Mouse (Mus musculus) heart, adult 9 months (tissue): Measurements from ENCODE around the gene Ptprs.

ENCODE experiments used
- DNase-seq, 2 experiments: peaks; one replicate each; pipeline ENCODE4 v3.0.0; 2022; ENCODE audit warnings: low spot score in 2 of 2

Ptprs gene

DNA sequence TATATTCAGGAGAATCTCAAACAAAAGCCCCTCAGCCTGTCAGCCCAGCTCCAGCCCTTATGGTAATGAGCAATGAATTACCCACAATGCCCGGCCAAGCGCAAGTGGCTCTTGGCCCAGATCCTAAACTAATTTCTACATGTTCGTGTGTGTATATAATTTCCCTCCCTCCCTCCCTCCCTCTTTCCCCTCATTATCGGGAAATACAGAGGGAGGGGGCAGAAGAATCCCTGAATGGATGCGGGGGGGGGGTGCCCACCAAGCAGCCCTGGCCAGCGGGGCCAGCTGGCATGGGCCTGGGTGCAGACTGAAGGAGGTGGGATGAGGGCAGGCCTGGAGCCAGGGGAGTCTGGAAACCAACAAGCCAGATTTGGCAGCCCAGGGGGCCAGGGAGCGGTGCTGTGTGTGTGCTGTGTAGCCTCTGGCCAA lies 8.8 kb downstream of the Ptprs start:
- no peak for DNase-seq

DNA sequence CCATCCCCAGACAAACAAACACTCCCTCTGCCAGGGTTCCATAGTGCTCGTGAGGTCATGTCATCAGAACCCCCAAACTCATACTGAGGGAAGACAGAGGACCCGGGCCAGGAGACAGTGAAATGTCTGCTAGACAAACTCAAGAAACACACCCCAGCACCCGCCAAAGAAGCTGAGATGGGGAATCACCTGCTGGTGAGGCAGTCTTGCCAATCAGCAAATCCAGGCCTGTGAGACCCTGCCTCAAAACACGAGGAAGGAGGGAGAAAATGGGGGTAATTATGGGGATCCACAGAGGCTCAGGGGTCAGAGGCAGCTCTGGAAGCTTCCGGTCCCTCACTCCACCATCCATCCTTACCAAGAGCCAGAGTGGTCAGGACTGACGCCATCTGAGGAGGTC lies 9.5 kb downstream of the Ptprs start:
- DNase-seq, result no peak

DNA sequence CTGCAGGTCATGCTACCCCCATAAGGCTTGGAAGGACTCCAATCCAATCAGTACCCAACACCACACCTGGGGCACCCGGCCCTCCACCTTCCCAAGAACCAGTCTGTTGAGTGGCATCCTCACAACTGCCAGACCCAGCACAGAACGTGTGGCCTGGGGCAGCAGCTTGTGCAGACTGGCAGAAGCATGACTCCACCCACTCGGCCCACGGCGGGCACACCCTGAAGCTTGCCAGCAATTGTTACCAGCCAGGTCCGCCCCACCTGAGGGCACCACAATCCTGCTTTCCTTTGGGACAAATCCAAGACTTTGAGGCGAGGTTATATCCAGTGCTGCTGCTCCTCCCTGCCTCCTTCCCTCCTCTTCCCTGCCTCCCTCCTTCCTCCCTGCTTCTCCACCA lies 11.5 kb downstream of the Ptprs start:
- no peak for DNase-seq

DNA sequence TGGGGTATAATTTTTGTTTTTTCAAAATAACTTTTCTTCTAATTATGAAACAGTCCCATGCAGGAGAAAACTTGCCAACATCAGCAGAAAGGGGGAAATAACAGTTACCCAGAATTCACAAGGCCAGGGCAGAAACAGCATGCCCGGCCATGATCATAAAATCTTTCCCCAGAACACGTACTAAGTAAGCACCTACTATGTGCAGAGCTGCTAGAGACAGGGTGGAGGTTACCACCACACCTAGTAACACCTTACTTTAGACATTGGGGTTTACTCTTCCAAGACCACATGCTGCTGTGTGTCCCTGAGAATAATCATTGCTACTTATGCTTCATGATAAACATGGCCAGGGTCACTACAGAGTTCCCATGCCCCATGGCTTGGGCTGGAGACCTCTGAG lies 11.9 kb downstream of the Ptprs start:
- DNase-seq, result no peak

DNA sequence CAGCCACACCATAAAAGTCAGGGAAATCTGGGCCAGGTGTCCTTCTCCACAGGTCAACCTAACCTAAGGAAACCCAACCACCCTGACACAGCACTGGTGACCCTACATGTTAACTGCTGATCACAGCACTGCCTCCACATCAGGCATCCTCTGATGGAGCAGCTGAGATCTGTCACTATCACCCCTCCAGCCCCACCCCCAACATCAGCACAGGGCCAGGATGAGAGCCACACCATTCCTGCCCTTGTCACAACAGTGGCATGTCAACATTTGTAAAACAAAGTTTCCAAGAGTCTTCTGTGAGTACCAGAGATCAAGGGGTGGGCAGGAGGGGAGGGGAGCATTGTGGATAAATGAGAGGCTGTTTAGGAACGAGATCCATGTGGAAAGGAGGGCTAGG lies 12.8 kb downstream of the Ptprs start:
- DNase-seq, result no peak

DNA sequence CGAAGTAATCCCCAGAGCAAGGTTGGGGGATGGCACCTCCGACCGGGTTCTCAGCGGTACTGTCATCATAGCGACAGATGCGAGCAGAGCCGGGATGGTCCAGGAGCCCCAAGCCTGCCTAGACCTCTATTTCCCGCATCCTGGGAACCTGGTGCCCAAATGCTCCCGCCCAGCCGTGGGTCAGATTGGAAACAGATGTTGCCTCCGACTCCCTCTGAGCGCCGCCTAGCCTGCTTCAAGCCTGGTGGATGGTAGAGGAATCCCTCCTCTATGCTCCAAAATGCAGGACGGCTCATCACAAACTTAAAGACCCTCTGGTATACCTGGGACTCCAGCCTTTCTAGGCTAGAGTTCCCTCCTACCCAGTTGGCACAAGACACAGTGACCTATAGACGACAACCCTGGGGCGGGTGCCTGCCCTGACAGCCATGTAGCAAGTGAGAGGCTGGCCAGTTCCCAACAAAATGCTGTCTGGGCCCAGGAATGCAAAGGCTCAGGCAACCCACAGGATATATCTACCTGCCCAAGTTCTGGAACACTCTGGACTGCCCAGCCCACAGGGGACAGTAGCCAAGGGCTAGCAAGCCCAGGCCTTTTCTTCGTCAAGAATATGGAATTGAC lies 13.3 kb downstream of the Ptprs start:
- no peak for DNase-seq

DNA sequence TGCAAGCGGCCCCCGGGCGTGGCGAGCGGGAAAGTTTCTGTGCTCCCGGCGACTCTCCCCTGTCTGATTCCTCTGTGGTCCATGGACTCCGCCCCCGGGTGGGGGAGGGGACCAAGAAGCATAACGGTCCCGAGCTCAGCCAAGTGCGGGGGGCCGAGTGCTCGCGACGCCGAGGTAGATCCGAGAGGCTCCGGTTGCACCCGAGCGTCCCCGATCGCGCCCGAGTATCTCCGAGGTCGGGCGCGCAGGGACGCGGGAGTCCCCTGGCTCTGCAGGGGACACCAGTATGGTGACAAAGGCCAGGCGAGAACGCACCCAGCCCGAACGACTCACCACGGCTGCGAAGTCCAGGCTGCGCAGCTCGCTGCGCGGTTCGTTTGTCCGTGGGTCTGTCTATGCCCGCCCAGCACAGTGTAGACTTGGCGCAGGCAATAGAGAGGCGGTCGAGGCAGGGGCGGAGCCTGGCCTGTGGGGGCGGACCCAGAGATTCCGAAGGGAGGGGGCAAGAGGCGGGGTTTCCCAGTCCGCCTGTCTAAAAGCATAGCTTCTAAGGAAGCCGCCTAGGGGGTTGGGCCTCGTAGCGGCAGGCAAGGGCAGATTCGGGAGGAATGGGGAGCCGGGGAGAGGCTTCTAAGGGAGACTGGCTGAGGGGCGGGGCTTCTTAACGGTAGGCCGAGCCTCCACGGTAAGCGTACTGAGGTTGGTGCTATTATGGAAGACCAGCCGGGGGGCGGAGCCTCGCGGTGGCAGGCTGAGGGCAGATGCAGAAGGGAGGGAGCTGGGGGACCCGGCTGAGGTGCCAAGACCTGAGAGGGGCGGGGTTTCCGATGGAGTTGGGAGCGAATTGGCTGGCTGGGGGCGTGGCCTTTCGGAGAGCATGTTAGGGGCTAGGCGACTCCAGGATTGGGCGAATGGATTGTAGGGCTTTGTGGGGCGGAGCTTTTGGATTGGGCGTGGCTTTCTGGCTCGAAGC lies 14.2 kb downstream of the Ptprs start:
- DNase-seq, result peak; percentile 99

DNA sequence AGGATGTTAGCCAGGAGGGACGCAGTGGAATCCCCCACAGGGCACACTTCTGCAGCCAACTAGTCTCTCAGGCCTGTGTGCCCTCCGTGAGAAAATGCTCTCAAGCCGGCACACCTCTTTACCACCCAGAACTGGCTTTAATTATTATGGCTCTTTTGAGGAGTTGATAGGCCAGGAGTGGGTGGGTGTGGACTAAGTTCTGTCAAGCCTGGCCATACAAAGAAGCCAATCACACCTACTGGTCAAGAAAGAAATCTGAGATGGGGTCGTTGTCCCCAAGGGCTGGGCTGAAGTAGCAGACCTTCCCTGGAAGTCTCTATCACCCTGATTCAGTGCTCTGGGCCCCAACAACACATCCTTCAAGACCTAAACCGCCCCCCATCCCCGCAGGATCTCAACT lies 15.4 kb downstream of the Ptprs start:
- DNase-seq, result no peak

DNA sequence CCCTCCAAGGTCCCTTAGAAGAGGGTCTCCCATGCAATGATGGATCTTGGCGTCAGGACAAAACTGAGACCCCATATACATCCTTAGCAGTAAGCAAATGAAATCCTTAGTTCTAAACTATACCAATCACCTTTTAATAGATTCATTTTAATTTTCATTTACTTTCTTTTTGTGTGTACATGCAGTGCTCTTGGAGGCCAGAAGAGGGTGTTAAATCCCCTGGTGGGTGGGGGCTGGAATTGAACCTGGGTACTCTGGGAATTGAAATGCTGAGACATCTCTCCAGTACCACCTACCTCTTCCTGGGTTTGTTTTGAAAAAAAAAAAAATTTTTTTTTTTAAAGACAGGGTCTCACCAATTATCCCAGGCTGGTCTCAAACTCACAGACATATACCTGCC lies 18.8 kb downstream of the Ptprs start:
- no peak for DNase-seq

DNA sequence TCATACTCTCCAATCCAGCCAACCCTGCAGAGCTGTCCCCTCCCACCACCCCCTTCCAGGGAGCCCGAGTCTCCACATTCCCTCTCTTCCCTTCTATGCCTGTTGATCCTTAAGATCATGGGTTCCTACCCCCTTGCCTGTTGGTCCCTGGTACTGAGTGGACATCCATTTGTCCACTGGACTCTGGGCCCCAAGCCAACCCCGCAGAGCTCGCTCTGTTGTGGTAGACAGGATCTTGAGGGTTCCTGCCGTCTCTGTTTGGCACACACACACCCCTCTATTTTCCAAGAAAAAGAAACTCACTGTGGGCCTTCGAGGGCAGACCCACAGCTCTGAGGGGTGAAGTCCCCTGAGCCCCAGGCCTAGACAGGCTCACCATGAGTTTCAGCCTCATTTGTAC lies 19.9 kb downstream of the Ptprs start:
- no peak for DNase-seq

DNA sequence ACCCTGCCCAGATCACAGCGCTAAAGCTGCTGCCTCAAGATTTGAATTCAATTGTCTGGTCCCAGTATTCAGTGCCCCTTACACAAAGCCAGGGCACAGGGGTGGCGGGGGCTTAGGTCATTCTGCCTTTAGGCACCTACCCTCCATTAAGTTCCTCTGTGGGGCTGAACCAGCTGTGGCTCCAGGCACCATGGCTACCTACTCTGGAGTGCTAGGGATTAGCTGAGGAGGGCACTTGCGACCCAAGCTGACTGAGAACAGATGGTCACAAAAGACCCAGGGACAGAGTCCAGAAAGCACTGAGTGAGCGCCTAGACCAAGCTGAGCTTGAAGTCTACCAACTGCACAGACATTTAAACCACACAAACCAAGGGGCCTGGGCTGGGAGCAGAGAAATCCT lies 22.6 kb downstream of the Ptprs start:
- DNase-seq, result no peak

DNA sequence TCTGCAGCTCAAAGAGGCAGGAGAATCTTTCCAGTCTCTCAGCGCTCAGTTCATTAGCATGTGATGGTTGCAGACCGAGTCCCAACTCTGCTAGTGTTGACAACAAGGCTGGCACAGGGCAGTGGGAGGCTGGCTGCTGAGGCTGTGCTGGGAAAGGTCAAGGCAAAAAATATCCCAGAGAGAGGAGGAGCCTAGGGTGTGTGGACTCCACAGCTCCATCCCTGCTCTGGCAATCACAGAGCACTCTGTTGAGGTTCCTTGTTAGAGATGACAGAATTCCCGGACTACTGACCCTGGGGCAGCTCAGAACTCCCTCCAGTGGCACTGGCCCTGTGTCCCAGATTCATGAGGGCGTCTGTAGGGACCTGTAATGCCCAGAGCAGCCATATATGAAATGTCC lies 23.0 kb downstream of the Ptprs start:
- DNase-seq, result peak; percentile 44 to 58

DNA sequence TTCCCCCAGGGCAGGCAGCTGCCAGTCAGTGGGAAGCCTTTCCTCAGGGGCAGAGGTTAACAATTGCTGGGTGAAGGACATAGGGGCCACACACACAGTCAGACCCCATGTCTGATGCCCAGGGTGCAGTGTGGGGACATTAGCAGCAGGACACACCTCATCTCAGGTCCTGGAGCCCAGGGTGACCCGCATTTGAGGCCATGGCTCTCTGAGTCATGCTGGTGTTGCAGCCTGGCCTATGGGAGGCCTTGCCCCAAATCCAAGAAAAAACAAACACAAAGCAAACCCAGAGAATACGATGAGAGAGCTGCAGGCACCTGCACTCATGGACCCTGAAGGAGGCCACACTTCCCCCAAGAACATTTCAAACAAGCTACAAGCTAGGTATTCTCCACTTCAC lies 28.6 kb downstream of the Ptprs start:
- no peak for DNase-seq

DNA sequence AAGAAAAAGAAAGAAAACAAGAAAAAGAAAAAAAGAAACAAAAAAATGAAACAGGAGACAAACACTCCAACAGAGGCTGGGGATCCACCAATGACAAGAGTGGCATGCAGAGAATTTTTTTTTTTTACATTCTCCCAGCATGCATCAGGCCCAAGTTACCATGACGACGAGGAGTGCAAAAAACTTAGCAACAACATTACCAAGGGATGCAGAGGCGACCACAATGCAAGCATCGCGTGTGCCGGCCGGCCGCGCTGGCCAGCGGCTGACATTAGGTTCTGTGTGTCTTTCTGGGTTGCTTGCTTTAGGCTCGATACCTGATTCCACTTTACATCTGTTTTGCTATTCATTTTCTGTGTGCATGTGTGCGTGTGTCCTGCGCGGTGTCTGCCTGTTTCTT lies 30.9 kb downstream of the Ptprs start:
- no peak for DNase-seq

DNA sequence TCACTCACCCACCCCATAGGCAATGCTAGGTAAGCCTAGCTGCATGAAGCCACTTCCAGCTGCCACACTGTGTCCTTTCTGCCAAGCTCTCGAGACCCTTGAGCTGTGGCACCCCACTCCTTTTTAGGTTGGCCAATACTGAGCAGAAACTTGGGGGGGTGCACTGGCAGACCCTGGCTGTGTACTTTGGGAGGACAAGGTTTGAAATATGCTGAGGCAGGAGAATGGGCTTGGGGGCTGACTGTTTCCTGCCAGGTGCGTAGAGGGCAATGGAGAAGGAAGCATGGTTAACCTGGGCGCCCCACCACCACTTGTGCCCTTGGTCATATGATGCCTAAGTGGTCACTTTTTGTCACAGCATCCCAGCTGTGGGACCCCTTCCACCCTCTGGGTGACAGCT lies 31.5 kb downstream of the Ptprs start:
- no peak for DNase-seq

DNA sequence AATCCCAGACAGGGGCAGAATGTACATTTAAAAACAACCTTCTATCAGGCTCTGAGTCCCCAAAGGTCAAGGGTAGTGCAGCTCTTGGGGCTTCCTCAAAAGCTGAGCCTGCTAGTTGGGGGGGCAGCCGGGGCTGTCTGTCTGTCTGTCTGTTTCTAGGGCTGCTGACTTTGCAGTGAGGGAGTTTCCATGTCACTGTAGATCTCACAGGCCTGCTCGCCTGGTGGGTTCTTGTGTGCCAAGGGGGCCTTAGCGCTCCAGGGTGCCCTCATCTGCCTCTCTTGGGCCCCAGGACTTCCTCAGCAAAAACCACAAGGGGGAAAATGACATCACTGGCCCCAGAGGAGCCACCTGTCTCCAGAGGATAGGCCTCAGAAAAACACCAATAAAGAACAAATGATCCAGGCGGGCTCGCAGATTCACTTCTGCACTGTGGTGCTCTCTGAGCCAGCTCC lies 32.9 kb downstream of the Ptprs start:
- no peak for DNase-seq

DNA sequence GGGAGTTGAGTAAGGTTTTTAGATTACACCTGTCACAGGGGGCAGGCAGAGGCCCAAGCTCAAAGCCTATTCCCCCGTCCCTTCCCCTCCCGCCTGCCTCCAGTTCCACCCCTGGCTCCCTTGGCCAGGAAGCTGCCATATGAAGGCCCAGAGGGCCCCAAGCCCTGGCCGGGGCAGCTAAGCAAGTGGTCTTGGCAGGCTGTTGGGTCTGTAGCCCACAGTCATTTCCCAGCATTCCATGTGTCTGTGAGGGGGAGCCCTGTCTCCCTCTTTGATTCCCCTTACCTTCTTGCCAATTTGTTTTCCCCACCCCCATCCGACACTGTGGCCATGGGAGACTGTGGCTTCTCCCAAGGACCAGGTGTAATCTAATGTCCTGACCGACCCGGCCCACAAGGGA lies 34.0 kb downstream of the Ptprs start:
- no peak for DNase-seq

DNA sequence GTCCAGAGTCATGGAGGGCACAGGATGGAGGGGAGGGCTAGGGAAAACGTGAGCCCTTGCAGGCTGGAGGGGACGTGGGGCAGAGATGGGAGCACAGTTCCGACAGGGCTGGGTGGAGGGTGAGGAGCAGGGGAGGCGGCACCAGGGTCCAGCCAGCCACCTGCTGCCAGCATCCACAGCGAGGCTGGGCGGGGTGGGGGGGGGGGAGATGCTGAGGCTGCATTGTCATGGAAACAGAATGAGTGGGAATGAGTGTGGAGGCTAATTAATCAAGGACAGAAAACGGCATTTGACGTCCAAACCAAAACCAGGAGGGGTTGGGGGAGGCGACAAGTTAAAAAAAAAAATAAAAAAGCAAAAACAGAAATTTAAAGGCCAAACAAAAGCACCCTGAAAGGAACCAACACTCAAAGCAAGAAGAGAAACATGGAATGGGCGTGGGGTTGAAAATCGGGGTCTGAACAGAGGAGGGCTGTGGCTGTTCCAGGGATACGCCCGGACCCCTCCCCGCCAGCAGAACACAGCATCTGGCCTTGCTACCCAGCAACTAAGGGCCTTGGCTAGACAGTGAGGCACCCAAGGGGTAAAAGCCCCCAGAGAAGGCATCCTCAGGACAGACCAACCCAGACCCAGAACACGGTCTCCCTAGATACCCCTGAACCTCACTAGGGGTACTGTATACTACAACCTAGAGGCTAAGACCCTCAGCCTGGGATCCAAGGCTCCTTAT lies 36.4 kb downstream of the Ptprs start:
- DNase-seq, result no peak

DNA sequence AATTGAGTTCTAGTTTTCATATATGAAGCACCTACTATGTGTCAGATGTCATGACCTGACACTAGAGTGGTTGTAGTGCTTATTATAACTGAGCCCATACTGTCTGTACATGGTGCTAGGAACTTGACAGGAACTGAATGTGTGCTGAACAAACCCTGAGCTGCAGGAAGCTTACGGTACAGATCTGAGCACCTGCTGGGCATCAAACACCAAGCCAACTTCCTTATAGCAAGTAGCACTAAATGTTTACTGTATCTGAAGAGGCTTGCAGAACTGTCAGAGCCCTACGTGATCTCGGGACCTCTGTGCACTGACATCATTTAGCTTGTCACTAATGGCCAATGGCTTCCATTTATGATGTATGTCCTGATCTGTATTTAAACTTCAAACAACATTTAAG lies 44.7 kb downstream of the Ptprs start:
- DNase-seq, result no peak

DNA sequence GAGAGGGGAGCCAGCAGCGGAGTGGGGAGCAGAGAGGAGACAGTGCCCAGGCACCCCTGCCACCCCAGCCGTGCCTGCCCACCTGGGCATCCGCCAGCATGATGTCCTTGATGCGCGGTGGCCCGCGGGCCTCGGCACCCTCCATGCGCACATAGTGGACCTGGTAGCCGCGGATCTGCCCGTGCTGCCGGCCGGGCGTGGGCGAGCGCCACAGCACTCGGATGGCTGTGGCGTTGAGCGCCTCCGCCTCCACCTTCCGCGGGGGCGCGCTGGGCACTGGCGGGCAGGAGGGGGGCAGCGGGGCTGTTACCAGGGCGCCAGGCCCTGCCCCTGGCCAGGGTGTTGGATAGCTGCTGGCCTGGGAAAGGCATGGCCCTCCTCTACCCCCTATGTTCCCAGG lies 48.4 kb downstream of the Ptprs start:
- no peak for DNase-seq

DNA sequence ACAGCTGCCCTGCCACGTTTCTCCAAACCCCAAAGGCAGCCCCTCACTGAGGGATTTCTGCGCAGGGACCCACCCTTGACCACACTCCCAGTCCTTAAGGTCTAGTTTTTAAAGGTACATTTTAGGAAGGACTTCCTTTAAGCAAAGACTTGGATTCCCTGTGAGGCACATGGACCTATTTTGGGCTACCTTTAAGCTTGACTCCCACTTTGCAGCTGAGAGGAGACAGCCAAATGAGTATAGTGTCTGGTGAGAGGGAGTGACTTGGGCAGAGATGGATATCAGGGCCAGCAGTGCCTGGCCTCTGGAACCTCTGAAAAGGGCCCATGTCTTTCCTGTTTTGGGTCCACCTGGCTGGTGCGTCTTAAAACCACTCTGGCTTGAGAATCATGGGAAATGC lies 50.3 kb downstream of the Ptprs start:
- DNase-seq, result no peak

DNA sequence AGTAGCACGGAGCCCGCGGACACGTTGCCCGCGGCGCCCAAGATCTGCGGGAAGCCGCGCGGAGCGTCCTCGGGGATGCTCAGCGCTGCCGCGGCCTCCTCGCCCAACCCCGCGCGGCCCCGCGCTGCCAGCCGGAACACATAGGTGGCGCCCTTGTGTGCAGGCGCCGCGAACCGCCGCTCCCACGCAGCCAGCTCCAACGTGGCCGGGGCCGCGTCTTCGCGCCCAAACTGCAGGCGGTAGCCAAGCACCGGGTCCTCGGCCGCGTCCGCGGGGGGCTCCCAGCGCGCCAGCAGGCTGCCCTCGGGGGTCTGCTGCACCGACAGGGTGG lies 50.7 kb downstream of the Ptprs start:
- DNase-seq, result peak; percentile 51 to 59
